Mouse (Mus musculus): ENCODE measurements around the gene Zp3.

DNA sequence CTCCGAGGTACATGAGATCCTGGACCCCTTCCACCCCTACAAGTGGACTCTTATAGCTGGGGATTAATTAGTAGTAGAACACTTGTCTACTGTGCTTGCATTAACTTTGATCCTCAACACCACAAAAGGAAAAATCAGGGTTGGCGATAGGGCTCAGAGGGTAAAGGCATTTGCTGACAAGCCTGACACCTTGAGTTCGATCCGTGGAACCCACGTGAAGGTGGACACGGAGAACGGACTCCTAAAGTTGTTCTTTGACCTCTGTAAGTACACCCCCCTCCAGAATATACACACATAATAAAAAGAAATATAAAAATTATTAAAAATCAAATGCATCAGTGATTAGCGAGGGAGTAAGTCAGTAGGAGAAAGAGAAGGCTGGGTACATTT, 14.4 kb downstream of the Zp3 start:
- TF ChIP-seq EP300 (IDR thresholded peaks at IDR 0.05; ENCODE audit: low read depth), result no peak
- TF ChIP-seq CTCF (IDR thresholded peaks at IDR 0.05; ENCODE audit: low read depth), result no peak

All from liver, postnatal 0 days (tissue).